Mouse (Mus musculus) liver, embryonic 14.5 days (tissue): Measurements from ENCODE around the gene Neurl1b. TPM values are rescaled to one million over a fixed set of nuclear protein-coding genes. Genes with fewer than 3 reads are reported as not detected.
A peak's percentile ranks its signal among the peaks of the same experiment; 100 is the strongest.

Experiments used
- ATAC-seq: fragments of 200-750 bp; cut with Nextera tagmentation; 2 replicates; pipeline ENCODE4 v1.8.0; 2017; ENCODE audit warnings: moderate number of reproducible peaks, mild to moderate bottlenecking, moderate library complexity; ENCODE audit not compliant: insufficient read depth
- DNase-seq, 3 experiments: peaks; one replicate each; pipeline ENCODE4 v3.0.0-alpha.2; 2012 to 2013; ENCODE audit warnings: low read depth in 3 of 3, low spot score in 3 of 3
- H3K27ac ChIP-seq: fragments of 300-500 bp; sonication (generic); 2 replicates; pipeline ENCODE4 v1.5.1; 2014; ENCODE audit warnings: moderate library complexity, mild to moderate bottlenecking, control low read depth, inconsistent platforms
- H3K27me3 ChIP-seq: fragments of 300-500 bp; sonication (generic); 2 replicates; pipeline ENCODE4 v1.6.1; 2014; ENCODE audit warnings: mild to moderate bottlenecking, low read length, moderate library complexity; ENCODE audit not compliant: control insufficient read depth, insufficient read depth
- H3K36me3 ChIP-seq: fragments of 300-500 bp; sonication (generic); replicated peaks from 2 replicates; pipeline ENCODE4 v1.6.1; 2014; ENCODE audit warnings: low read depth; ENCODE audit not compliant: control insufficient read depth, insufficient read depth
- H3K4me1 ChIP-seq, 2 experiments: fragments of 200-500 bp in 1 of 2; fragments of 300-500 bp in 1 of 2; sonication (generic) in 1 of 2; replicated peaks; 2 replicates each; pipeline ENCODE4 v1.6.1; 2012 to 2014; ENCODE audit warnings: antibody characterized with exemption in 1 of 2, inconsistent platforms in 1 of 2, low read length in 1 of 2; ENCODE audit not compliant: control insufficient read depth in 2 of 2, insufficient read depth in 2 of 2
- H3K4me2 ChIP-seq: fragments of 300-500 bp; sonication (generic); 2 replicates; pipeline ENCODE4 v1.6.1; 2014; ENCODE audit warnings: low read depth, mild to moderate bottlenecking, control low read depth, moderate library complexity
- H3K4me3 ChIP-seq, 2 experiments: fragments of 200-500 bp in 1 of 2; fragments of 300-500 bp in 1 of 2; sonication (generic) in 1 of 2; 2 replicates each; pipeline ENCODE4 v1.5.1; 2012 to 2014; ENCODE audit warnings: low read depth in 2 of 2, low read length in 2 of 2, mild to moderate bottlenecking in 2 of 2, control low read depth in 1 of 2, inconsistent platforms in 1 of 2, moderate library complexity in 1 of 2; ENCODE audit not compliant: insufficient read depth in 1 of 2
- H3K9ac ChIP-seq: fragments of 300-500 bp; sonication (generic); replicated peaks from 2 replicates; pipeline ENCODE4 v1.6.1; 2014; ENCODE audit warnings: mild to moderate bottlenecking, control low read depth, moderate library complexity
- H3K9me3 ChIP-seq: fragments of 300-500 bp; sonication (generic); 2 replicates; pipeline ENCODE4 v1.6.1; 2016; ENCODE audit warnings: low read length, mixed read lengths; ENCODE audit not compliant: control insufficient read depth
- CTCF ChIP-seq: IDR thresholded peaks from 2 replicates; pipeline ENCODE4 v1.5.1; 2016; ENCODE audit warnings: antibody characterized with exemption, low read depth, control low read depth
- EP300 ChIP-seq: IDR thresholded peaks from 2 replicates; pipeline ENCODE4 v1.6.1; 2016; ENCODE audit warnings: antibody characterized with exemption, low read depth
- WGBS: fragments of 180-500 bp; shearing (Covaris S2); extraction: QIAGEN DNeasy Blood & Tissue Kit; methylation state at CpG from one replicate; pipeline ENCODE4 v1.1.7; 2014; ENCODE audit not compliant: insufficient replicate concordance; 5-methylcytosine and 5-hydroxymethylcytosine counted together
- polyA plus RNA-seq, 2 experiments: library from polyadenylated mRNA; depleted of rRNA in 1 of 2; stranded (reverse) in 1 of 2; unstranded in 1 of 2; fragments of >200 nt; fragmentation: Nextera tagmentation in 1 of 2; extraction: Ambion mirVana in 1 of 2; gene quantifications; 2 replicates each; pipeline versions ENCODE4 v1.2.1 to v1.2.3; 2012 to 2014

Neurl1b gene
- polyA plus RNA-seq, 2 experiments = 0.03 to 0.09 TPM

DNA sequence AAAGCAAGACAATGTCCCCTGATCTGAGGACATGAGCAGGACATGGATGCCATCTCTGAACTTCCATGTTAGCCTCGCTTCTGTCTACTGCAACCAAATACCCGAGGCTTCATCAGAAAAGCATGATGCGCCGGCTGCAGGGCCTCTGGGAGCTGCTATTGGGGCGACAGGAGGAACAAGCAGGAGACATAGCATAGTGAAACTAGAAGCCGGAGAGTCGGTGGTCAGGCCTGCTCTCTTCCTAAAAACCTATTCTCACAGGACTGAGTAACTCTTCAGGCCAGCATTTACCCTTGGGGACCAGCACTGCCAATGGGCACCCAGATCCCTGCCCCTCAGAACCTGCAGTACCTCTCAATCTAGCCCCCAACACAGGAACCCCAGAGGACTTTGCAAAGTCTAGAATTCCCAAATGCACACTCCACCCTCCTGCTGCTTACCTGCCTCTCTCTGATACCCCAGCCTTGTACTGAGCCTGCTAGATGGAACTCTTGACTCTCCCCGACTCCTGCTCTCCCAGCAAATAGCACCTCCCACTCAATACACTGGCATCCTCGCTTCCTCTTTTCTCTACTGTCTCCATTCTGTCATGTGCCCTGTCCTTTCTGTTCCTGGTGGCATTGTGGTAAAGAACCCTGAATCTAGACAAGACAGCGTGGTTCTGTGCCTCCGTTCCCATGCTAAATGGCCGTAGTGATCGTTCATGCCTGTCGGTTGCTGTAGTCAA is 22.6 kb downstream of the Neurl1b start:
- ATAC-seq = no peak
- no peaks in the 10 kb centered on the region for H3K4me1 ChIP-seq
- H3K4me3 ChIP-seq = no peak overlapping the region
- H3K36me3 ChIP-seq = no peaks in the 10 kb centered on the region
- no peak overlapping the region for H3K27ac ChIP-seq
- no peak overlapping the region for H3K4me2 ChIP-seq
- 64% methylated on average over 14 of the region's 14 CpGs for WGBS
- DNase-seq = no peak
- TF ChIP-seq CTCF (no peak), EP300 (no peak)
- H3K9me3 ChIP-seq = no peaks in the 10 kb centered on the region
- peaks cover 29% of the 10 kb centered on the region for H3K27me3 ChIP-seq
- no peak overlapping the region for H3K9ac ChIP-seq

GRCm38 (mm10) chr17:26439001-26439400 is 24.4 kb downstream of the Neurl1b start:
- DNase-seq (no peak), ATAC-seq (no peak)
- 17% methylated on average over 52 of the region's 52 CpGs for WGBS
- H3K36me3 ChIP-seq = no peaks in the 10 kb centered on the region
- no peak overlapping the region for H3K9ac ChIP-seq
- H3K27me3 ChIP-seq = peaks cover 29% of the 10 kb centered on the region
- TF ChIP-seq EP300 (no peak), CTCF (no peak)
- peak overlapping the region in 1 of 2 experiments; percentile 10; a peak in 1 of 4 replicates for H3K4me3 ChIP-seq
- H3K4me2 ChIP-seq = peak overlapping the region; percentile 20; the same call in 1 of the 2 replicates
- H3K4me1 ChIP-seq = no peaks in the 10 kb centered on the region
- no peak overlapping the region for H3K27ac ChIP-seq
- H3K9me3 ChIP-seq = no peaks in the 10 kb centered on the region

GRCm38 (mm10) chr17:26441024-26441423 is 26.4 kb downstream of the Neurl1b start:
- Histone ChIP-seq H3K27me3 (peaks cover 29% of the 10 kb centered on the region), H3K4me1 (no peaks in the 10 kb centered on the region), H3K9me3 (no peaks in the 10 kb centered on the region), H3K4me3 (no peak overlapping the region), H3K27ac (no peak overlapping the region), H3K36me3 (no peaks in the 10 kb centered on the region), H3K9ac (no peak overlapping the region), H3K4me2 (no peak overlapping the region)
- no peak for TF ChIP-seq EP300
- no peak for TF ChIP-seq CTCF
- WGBS = 64% methylated on average over 10 of the region's 10 CpGs
- DNase-seq (no peak), ATAC-seq (no peak)

DNA sequence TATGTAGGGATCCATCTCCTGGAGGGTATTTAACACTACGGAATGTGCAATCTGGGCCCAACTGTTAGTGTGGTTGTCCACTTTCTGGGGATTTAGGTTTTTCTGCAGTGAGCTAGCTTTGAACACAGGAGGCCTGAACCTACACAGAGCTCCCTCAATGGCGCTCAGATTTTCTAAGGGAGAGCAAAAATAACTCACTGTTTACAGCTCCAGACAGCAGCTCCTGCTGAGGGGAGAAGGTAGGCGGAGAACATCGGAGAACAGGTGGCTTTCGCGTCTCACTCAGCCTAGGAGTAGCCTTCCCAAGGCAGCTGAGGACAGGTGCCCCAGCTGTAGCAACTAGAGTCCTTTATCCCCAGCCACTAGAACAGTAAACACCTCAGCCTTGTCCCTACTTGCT is 27.6 kb downstream of the Neurl1b start:
- 71% methylated on average over 6 of the region's 6 CpGs for WGBS
- no peak for DNase-seq
- ATAC-seq = no peak
- H3K9ac ChIP-seq = no peak overlapping the region
- no peak overlapping the region for H3K4me3 ChIP-seq
- peaks cover 29% of the 10 kb centered on the region for H3K27me3 ChIP-seq
- no peaks in the 10 kb centered on the region for H3K9me3 ChIP-seq
- no peak for TF ChIP-seq CTCF
- TF ChIP-seq EP300 = no peak
- H3K4me1 ChIP-seq = no peaks in the 10 kb centered on the region
- H3K36me3 ChIP-seq = no peaks in the 10 kb centered on the region
- no peak overlapping the region for H3K27ac ChIP-seq
- H3K4me2 ChIP-seq = no peak overlapping the region

DNA sequence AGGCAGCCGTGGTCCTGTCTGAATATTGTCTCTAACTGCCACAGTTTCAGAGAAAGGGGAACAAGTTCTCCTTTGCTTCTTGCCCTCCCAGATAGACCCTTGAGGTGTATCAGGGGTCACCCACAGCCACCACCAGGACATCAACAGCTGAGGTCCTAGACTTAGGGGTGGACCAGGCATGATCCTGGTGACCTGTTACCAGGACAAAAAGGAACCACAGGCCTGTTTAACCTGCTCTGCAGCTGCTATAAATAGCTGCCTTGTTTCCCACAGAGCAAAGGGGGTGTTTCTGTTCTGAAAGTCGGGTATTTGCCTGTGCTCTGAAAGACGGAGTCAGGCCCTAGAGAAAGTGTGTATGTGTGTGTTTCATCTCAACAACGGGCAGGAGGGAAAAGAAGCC is 29.2 kb downstream of the Neurl1b start:
- Histone ChIP-seq H3K4me2 (no peak overlapping the region), H3K9me3 (no peaks in the 10 kb centered on the region), H3K36me3 (no peaks in the 10 kb centered on the region), H3K9ac (no peak overlapping the region), H3K4me1 (0 out of 4 replicates have a peak, but pooled peaks cover 0 to 1% of the 10 kb centered on the region in 2 experiments), H3K27me3 (peaks cover 16% of the 10 kb centered on the region), H3K27ac (no peak overlapping the region), H3K4me3 (no peak overlapping the region)
- TF ChIP-seq CTCF (no peak), EP300 (no peak)
- DNase-seq (no peak), ATAC-seq (no peak)
- WGBS = 49% methylated on average over 4 of the region's 4 CpGs
